Mouse (Mus musculus): ENCODE measurements at regions not wholly inside any gene's neighbourhood (a gene's known extent, or its start where the extent isn't known, plus 50 kb on each side); places are given as distances from the start of the nearest gene placed in this dataset.
A peak's percentile ranks its signal among the peaks of the same experiment; 100 is the strongest.

- DNase-seq (ENCODE audit: low spot score) (peak; percentile 27), ATAC-seq (no peak)
- H3K27ac ChIP-seq (ENCODE audit: low read depth, low read length) = no peak overlapping the region
- no peaks in the 10 kb centered on the region for H3K4me1 ChIP-seq (ENCODE audit: control insufficient read depth, insufficient read depth, low read length)
- H3K27me3 ChIP-seq (replicated peaks; ENCODE audit: control insufficient read depth, insufficient read depth, low read length) = no peaks in the 10 kb centered on the region
- no peaks in the 10 kb centered on the region; the same call in 1 of the 2 replicates for H3K9me3 ChIP-seq (replicated peaks; ENCODE audit: control insufficient read depth, low read length)
- H3K36me3 ChIP-seq (ENCODE audit: control insufficient read depth, insufficient read depth, low read length) = no peaks in the 10 kb centered on the region
- H3K9ac ChIP-seq (ENCODE audit: low read length) = no peak overlapping the region
- H3K4me2 ChIP-seq (ENCODE audit: low read length) = no peak overlapping the region
- WGBS = 47% methylated on average over 6 of the region's 6 CpGs
- H3K4me3 ChIP-seq (ENCODE audit: low read depth, low read length) = no peak overlapping the region
Observed at GRCm38 (mm10) chr6:143690866-143691265, 523.8 kb downstream of the Etnk1 start.

GRCm38 (mm10) chr6:143697997-143698396 is 531.0 kb downstream of the Etnk1 start:
- Histone ChIP-seq H3K4me1 (ENCODE audit: control insufficient read depth, insufficient read depth, low read length) (no peaks in the 10 kb centered on the region; the same call in 1 of the 2 replicates), H3K9ac (ENCODE audit: low read length) (no peak overlapping the region), H3K4me3 (ENCODE audit: low read depth, low read length) (no peak overlapping the region), H3K36me3 (ENCODE audit: control insufficient read depth, insufficient read depth, low read length) (no peaks in the 10 kb centered on the region), H3K4me2 (ENCODE audit: low read length) (no peak overlapping the region), H3K27ac (ENCODE audit: low read depth, low read length) (no peak overlapping the region), H3K27me3 (replicated peaks; ENCODE audit: control insufficient read depth, insufficient read depth, low read length) (no peaks in the 10 kb centered on the region), H3K9me3 (replicated peaks; ENCODE audit: control insufficient read depth, low read length) (no peaks in the 10 kb centered on the region)
- 69% methylated on average over 6 of the region's 6 CpGs for WGBS
- ATAC-seq (no peak), DNase-seq (ENCODE audit: low spot score) (no peak)

DNA sequence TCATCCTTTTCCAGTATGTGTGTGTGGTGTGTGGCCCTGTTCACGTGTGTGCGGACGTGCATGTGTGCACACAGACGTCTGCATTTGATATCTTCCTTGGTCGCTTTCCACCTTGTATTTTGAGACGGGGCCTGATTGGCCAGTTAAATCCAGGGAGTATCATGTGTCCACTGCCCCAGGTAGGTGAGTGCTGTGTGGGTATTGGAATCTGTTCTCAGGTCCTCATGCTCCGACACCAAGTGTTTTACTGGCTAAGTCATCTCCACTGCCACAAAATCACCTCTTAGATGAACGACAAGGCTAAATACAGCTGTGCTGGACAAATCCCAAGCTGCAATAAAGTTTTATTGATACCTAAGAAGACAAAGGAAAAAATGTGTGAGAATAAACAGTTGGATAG is 537.0 kb downstream of the Etnk1 start:
- WGBS = 89% methylated on average over 8 of the region's 8 CpGs

DNA sequence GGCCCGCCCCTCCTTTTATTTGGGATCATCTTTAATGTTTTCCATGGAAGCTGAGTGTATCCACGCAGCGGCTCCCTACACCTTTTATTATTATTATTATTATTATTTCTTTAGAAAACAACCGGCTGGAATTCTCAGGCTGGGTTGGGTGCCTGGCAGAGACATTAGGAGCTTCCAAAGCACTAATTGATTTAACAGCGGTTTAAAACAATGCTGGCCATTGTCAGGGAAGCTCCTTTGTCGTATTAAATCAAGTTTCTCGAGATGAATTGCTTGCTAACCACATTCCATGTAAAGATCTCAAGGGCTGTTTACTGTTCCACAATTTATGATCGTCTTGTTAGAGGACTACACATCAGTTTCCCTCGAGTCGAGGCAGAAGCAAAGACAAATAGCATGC is 539.4 kb downstream of the Etnk1 start:
- DNase-seq (ENCODE audit: low spot score) (no peak), ATAC-seq (no peak)
- H3K4me1 ChIP-seq (ENCODE audit: control insufficient read depth, insufficient read depth, low read length) = no peaks in the 10 kb centered on the region
- no peak overlapping the region for H3K9ac ChIP-seq (ENCODE audit: low read length)
- WGBS = 37% methylated on average over 10 of the region's 10 CpGs
- no peak overlapping the region for H3K27ac ChIP-seq (ENCODE audit: low read depth, low read length)
- no peaks in the 10 kb centered on the region for H3K27me3 ChIP-seq (replicated peaks; ENCODE audit: control insufficient read depth, insufficient read depth, low read length)
- no peaks in the 10 kb centered on the region for H3K36me3 ChIP-seq (ENCODE audit: control insufficient read depth, insufficient read depth, low read length)
- H3K4me3 ChIP-seq (ENCODE audit: low read depth, low read length) = no peak overlapping the region
- H3K4me2 ChIP-seq (ENCODE audit: low read length) = no peak overlapping the region
- no peaks in the 10 kb centered on the region for H3K9me3 ChIP-seq (replicated peaks; ENCODE audit: control insufficient read depth, low read length)

More for the DNA sequence above, 537.0 kb downstream of the Etnk1 start:
- no peak overlapping the region for H3K4me2 ChIP-seq (ENCODE audit: low read length)
- H3K9me3 ChIP-seq (replicated peaks; ENCODE audit: control insufficient read depth, low read length) = no peaks in the 10 kb centered on the region
- no peak overlapping the region for H3K9ac ChIP-seq (ENCODE audit: low read length)
- no peak overlapping the region for H3K27ac ChIP-seq (ENCODE audit: low read depth, low read length)
- H3K36me3 ChIP-seq (ENCODE audit: control insufficient read depth, insufficient read depth, low read length) = no peaks in the 10 kb centered on the region
- H3K4me1 ChIP-seq (ENCODE audit: control insufficient read depth, insufficient read depth, low read length) = no peaks in the 10 kb centered on the region
- DNase-seq (ENCODE audit: low spot score) = no peak
- H3K4me3 ChIP-seq (ENCODE audit: low read depth, low read length) = no peak overlapping the region
- H3K27me3 ChIP-seq (replicated peaks; ENCODE audit: control insufficient read depth, insufficient read depth, low read length) = no peaks in the 10 kb centered on the region
- no peak for ATAC-seq

DNA sequence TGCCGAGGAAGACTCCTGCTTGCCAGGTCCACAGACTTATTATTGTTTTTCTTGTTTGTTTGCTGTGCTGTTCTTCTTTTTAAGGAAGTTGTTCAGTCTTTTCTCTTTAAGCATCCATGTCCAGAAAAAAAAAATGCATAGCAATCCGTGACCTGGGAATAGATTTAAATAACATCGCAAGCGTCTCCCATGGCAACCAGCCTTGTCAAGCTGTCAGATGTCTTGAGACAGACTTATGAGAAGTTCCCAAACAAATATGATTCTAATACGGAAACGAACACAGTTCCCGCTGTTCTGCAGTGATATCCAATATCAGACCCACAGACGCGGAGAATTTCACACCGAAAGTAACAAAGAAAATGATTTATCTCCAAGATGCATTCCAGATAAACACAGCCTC is 547.4 kb downstream of the Etnk1 start:
- H3K4me2 ChIP-seq (ENCODE audit: low read length) = no peak overlapping the region

DNA sequence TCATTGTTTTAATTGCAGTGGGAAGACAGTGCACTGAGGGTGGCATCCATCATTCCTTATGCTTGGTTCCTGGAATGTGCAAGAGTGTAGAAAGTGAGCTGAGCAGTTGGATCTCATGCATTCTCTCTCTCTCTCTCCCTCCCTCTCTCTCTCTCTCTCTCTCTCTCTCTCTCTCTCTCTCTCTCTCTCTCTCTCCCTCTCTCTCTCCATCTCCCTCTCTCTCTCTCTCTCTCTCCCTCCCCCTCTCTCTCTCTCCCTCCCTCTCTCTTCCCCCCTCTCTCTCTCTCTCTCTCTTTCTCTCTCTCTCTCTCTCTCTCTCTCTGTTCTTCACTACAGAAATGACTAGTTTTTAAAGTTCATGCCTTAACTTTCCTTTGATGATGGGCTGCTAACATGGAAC is 583.1 kb downstream of the Etnk1 start:
- H3K27ac ChIP-seq (ENCODE audit: low read depth, low read length) = no peak overlapping the region
- ATAC-seq (no peak), DNase-seq (ENCODE audit: low spot score) (no peak)
- H3K27me3 ChIP-seq (replicated peaks; ENCODE audit: control insufficient read depth, insufficient read depth, low read length) = no peaks in the 10 kb centered on the region
- no peak overlapping the region for H3K4me3 ChIP-seq (ENCODE audit: low read depth, low read length)
- H3K36me3 ChIP-seq (ENCODE audit: control insufficient read depth, insufficient read depth, low read length) = no peaks in the 10 kb centered on the region
- H3K9me3 ChIP-seq (replicated peaks; ENCODE audit: control insufficient read depth, low read length) = no peaks in the 10 kb centered on the region
- no peak overlapping the region for H3K4me2 ChIP-seq (ENCODE audit: low read length)
- no peaks in the 10 kb centered on the region for H3K4me1 ChIP-seq (ENCODE audit: control insufficient read depth, insufficient read depth, low read length)
- no peak overlapping the region for H3K9ac ChIP-seq (ENCODE audit: low read length)

More for the DNA sequence above, 547.4 kb downstream of the Etnk1 start:
- DNase-seq (ENCODE audit: low spot score) (no peak), ATAC-seq (no peak)
- Histone ChIP-seq H3K36me3 (ENCODE audit: control insufficient read depth, insufficient read depth, low read length) (no peaks in the 10 kb centered on the region), H3K4me1 (ENCODE audit: control insufficient read depth, insufficient read depth, low read length) (no peaks in the 10 kb centered on the region), H3K9me3 (replicated peaks; ENCODE audit: control insufficient read depth, low read length) (no peaks in the 10 kb centered on the region), H3K9ac (ENCODE audit: low read length) (no peak overlapping the region), H3K27ac (ENCODE audit: low read depth, low read length) (no peak overlapping the region), H3K27me3 (replicated peaks; ENCODE audit: control insufficient read depth, insufficient read depth, low read length) (no peaks in the 10 kb centered on the region), H3K4me3 (ENCODE audit: low read depth, low read length) (no peak overlapping the region)
- WGBS = 80% methylated on average over 10 of the region's 10 CpGs

GRCm38 (mm10) chr6:143751076-143752070 is 584.4 kb downstream of the Etnk1 start:
- WGBS = 73% methylated on average over 14 of the region's 14 CpGs
- Histone ChIP-seq H3K9me3 (replicated peaks; ENCODE audit: control insufficient read depth, low read length) (no peaks in the 10 kb centered on the region), H3K27ac (ENCODE audit: low read depth, low read length) (no peak overlapping the region), H3K27me3 (replicated peaks; ENCODE audit: control insufficient read depth, insufficient read depth, low read length) (no peaks in the 10 kb centered on the region), H3K9ac (ENCODE audit: low read length) (no peak overlapping the region), H3K4me3 (ENCODE audit: low read depth, low read length) (no peak overlapping the region), H3K4me1 (ENCODE audit: control insufficient read depth, insufficient read depth, low read length) (no peaks in the 10 kb centered on the region), H3K36me3 (ENCODE audit: control insufficient read depth, insufficient read depth, low read length) (no peaks in the 10 kb centered on the region), H3K4me2 (ENCODE audit: low read length) (no peak overlapping the region)
- ATAC-seq (no peak), DNase-seq (ENCODE audit: low spot score) (peak; percentile 31)

DNA sequence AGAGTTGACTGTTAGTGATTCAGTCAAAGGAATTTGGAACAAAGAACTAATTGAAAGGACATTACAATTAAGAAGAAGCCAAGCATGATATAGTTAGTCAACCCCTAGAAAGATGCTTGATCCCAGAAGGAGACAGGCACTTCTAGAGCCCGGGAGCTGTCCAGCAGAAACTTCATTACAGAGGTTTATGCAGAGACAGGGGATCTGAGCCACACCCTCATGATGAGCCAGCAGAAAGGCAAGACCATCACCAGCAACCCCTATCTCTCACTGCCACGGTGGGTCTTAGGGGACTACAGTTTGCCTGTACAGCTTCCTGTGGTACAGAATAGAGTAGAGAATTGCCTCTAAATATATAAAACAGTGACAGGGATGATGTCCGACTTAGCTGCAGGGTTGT is 590.4 kb downstream of the Etnk1 start:
- H3K36me3 ChIP-seq (ENCODE audit: control insufficient read depth, insufficient read depth, low read length) = no peaks in the 10 kb centered on the region
- no peaks in the 10 kb centered on the region for H3K9me3 ChIP-seq (replicated peaks; ENCODE audit: control insufficient read depth, low read length)
- WGBS = 61% methylated on average over 3 of the region's 3 CpGs
- ATAC-seq = no peak
- H3K4me3 ChIP-seq (ENCODE audit: low read depth, low read length) = no peak overlapping the region
- H3K9ac ChIP-seq (ENCODE audit: low read length) = no peak overlapping the region
- no peak overlapping the region for H3K4me2 ChIP-seq (ENCODE audit: low read length)
- no peaks in the 10 kb centered on the region for H3K4me1 ChIP-seq (ENCODE audit: control insufficient read depth, insufficient read depth, low read length)
- no peak overlapping the region for H3K27ac ChIP-seq (ENCODE audit: low read depth, low read length)
- no peaks in the 10 kb centered on the region for H3K27me3 ChIP-seq (replicated peaks; ENCODE audit: control insufficient read depth, insufficient read depth, low read length)
- DNase-seq (ENCODE audit: low spot score) = no peak

GRCm38 (mm10) chr6:143768115-143768514 is 601.1 kb downstream of the Etnk1 start:
- no peak overlapping the region for H3K9ac ChIP-seq (ENCODE audit: low read length)
- H3K27me3 ChIP-seq (replicated peaks; ENCODE audit: control insufficient read depth, insufficient read depth, low read length) = no peaks in the 10 kb centered on the region
- no peaks in the 10 kb centered on the region for H3K36me3 ChIP-seq (ENCODE audit: control insufficient read depth, insufficient read depth, low read length)
- H3K9me3 ChIP-seq (replicated peaks; ENCODE audit: control insufficient read depth, low read length) = peaks cover 7% of the 10 kb centered on the region; the same call in 1 of the 2 replicates
- no peak overlapping the region for H3K27ac ChIP-seq (ENCODE audit: low read depth, low read length)
- DNase-seq (ENCODE audit: low spot score) = no peak
- no peak overlapping the region for H3K4me3 ChIP-seq (ENCODE audit: low read depth, low read length)
- H3K4me2 ChIP-seq (ENCODE audit: low read length) = no peak overlapping the region
- ATAC-seq = no peak
- no peaks in the 10 kb centered on the region for H3K4me1 ChIP-seq (ENCODE audit: control insufficient read depth, insufficient read depth, low read length)
- 90% methylated on average over 2 of the region's 2 CpGs for WGBS
